Mouse (Mus musculus): Measurements from ENCODE around the gene Pmvk.

DNA sequence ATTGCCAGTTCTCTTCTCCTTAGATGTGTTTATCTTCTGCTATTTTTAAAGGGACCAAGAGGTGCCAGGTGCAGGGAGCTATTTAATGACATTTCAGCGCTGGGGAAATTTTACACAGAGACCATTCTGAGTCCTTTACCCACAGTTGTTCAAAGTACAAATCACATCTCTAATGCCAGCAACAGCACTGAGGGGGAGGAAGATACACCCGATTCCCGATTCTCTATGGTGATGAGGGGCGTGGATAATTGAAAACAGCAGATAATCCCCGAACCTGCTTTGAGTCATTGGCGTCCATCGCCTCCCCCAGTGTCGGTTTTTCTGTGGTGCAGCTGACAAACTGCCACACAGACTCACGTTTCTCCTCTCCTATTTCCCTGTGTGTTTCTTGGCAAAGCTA, 53.7 kb downstream of the Pmvk start:
- TF ChIP-seq CTCF (IDR thresholded peaks at IDR 0.05; ENCODE audit: low read depth) (no peak), EP300 (optimal IDR thresholded peaks at IDR 0.05) (no peak)
